Mouse (Mus musculus) heart, adult 2 months (tissue): ENCODE data around the gene Irf5.

Experiments
- CTCF ChIP-seq: fragments of 200-600 bp; IDR thresholded peaks from 2 replicates; pipeline ENCODE4 v1.8.1; 2022; ENCODE audit warnings: antibody characterized with exemption, mild to moderate bottlenecking, moderate library complexity
- EP300 ChIP-seq: fragments of 200-500 bp; IDR thresholded peaks from 2 replicates; pipeline ENCODE4 v1.6.1; 2011; ENCODE audit warnings: low read depth, low read length, control low read depth; ENCODE audit not compliant: insufficient read depth
- POLR2A ChIP-seq: fragments of 200-500 bp; IDR thresholded peaks from 2 replicates; pipeline ENCODE4 v1.6.1; 2011; ENCODE audit warnings: mild to moderate bottlenecking, low read depth, low read length, control low read depth; ENCODE audit not compliant: insufficient read depth

DNA sequence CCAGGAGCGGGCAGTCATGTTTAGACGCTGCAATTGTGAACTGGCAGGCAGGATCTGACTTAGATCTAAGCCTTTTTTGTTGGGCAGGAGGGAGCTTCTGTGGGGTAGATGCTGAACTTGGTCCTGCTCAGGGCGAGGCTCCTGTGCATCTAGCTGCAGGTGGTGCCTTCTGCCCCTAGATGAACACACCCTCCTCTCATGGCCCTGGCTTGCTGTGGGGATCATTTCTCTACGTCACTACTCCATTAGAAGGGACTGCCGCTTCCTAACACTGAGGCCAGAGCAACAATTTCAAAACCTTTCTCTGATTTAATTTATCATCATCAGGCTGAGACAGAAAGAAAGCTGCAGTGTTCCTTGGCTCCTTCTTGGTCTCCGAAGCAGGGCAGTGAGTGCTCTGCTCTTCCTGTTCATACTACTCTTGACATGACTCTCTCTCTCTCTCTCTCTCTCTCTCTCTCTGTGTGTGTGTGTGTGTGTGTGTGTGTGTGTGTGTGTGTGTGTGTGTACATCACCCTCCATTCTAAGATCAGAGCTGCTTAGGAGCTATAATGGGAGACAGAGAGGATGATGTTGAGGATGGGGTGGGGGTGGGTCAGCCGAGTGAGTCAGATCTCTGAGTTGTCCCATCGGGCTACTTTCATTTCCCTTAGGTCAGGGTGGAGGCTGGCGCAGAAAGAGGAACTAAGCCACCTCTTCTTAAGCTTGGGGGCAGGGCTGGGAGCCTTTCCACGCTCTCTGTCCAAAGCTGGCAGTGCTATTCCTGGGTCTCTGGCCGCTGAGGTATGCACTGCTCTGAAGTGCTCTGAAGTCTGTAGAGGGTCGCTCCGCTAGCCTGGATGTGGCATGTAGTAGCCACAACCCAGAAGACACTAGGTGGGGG, 2.4 kb downstream of the Irf5 start:
- no peak for TF ChIP-seq CTCF
- no peak for TF ChIP-seq POLR2A
- TF ChIP-seq EP300: no peak
